Mouse (Mus musculus) heart, postnatal 0 days (tissue): ENCODE data around the gene Rnf8. TPM values are rescaled to one million over a fixed set of nuclear protein-coding genes. Genes with fewer than 3 reads are reported as not detected.

Experiments used
- ATAC-seq: fragments of 200-750 bp; cut with Nextera tagmentation; 2 replicates; pipeline ENCODE4 v1.8.0; 2017; ENCODE audit warnings: low read depth, moderate number of reproducible peaks, moderate library complexity; ENCODE audit not compliant: insufficient read depth
- DNase-seq: peaks from one replicate; pipeline ENCODE4 v3.0.0-alpha.2; 2016; ENCODE audit warnings: low spot score
- H3K27ac ChIP-seq: fragments of 300-500 bp; sonication (generic); 2 replicates; pipeline ENCODE4 v1.5.1; 2014; ENCODE audit warnings: low read depth, mild to moderate bottlenecking
- H3K27me3 ChIP-seq: fragments of 300-500 bp; sonication (generic); 2 replicates; pipeline ENCODE4 v1.6.1; 2014; ENCODE audit warnings: low read length, mixed read lengths; ENCODE audit not compliant: control insufficient read depth, insufficient read depth
- H3K36me3 ChIP-seq: fragments of 300-500 bp; sonication (generic); replicated peaks from 2 replicates; pipeline ENCODE4 v1.6.1; 2014; ENCODE audit warnings: low read length, mixed read lengths; ENCODE audit not compliant: control insufficient read depth, insufficient read depth
- H3K4me1 ChIP-seq: fragments of 300-500 bp; sonication (generic); 2 replicates; pipeline ENCODE4 v1.6.1; 2014; ENCODE audit warnings: antibody characterized with exemption; ENCODE audit not compliant: control insufficient read depth, insufficient read depth
- H3K4me2 ChIP-seq: fragments of 300-500 bp; sonication (generic); 2 replicates; pipeline ENCODE4 v1.6.1; 2014; ENCODE audit warnings: low read depth, mild to moderate bottlenecking, low read length, moderate library complexity
- H3K4me3 ChIP-seq: fragments of 300-500 bp; sonication (generic); 2 replicates; pipeline ENCODE4 v1.5.1; 2014; ENCODE audit warnings: low read depth, low read length
- H3K9ac ChIP-seq: fragments of 300-500 bp; sonication (generic); replicated peaks from 2 replicates; pipeline ENCODE4 v1.6.1; 2014; ENCODE audit warnings: low read depth, low read length, mixed read lengths
- H3K9me3 ChIP-seq: fragments of 300-500 bp; sonication (generic); replicated peaks from 2 replicates; pipeline ENCODE4 v1.6.1; 2016; ENCODE audit warnings: low read length; ENCODE audit not compliant: control insufficient read depth
- CTCF ChIP-seq: IDR thresholded peaks from 2 replicates; pipeline ENCODE4 v1.5.1; 2016; ENCODE audit warnings: antibody characterized with exemption, control low read depth, low read depth
- EP300 ChIP-seq: IDR thresholded peaks from 2 replicates; pipeline ENCODE4 v1.6.1; 2016; ENCODE audit warnings: antibody characterized with exemption, low read depth
- WGBS: fragments of 180-500 bp; shearing (Covaris S2); extraction: QIAGEN DNeasy Blood & Tissue Kit; methylation state at CpG from one replicate; pipeline ENCODE4 v1.1.7; 2014; 5-methylcytosine and 5-hydroxymethylcytosine counted together
- microRNA-seq: library from miRNA; unstranded; fragments of <30 nt; microRNA quantifications from one replicate; pipeline ENCODE4, GENCODE M21; 2016
- polyA plus RNA-seq: library from polyadenylated mRNA; unstranded; fragments of >200 nt; fragmentation: Nextera tagmentation; extraction: Ambion mirVana; gene quantifications from 2 replicates; pipeline ENCODE4 v1.2.1, GENCODE M21; 2015
- total RNA-seq: library from RNA; depleted of rRNA; stranded (reverse); fragments of >200 nt; gene quantifications from 2 replicates; pipeline ENCODE4 v1.2.3, GENCODE M21; 2014; ENCODE audit warnings: low replicate concordance; rRNA removed

Rnf8 gene
- total and polyA plus RNA-seq, 2 experiments from 2014 or later = 20.3 to 33.4 TPM

DNA sequence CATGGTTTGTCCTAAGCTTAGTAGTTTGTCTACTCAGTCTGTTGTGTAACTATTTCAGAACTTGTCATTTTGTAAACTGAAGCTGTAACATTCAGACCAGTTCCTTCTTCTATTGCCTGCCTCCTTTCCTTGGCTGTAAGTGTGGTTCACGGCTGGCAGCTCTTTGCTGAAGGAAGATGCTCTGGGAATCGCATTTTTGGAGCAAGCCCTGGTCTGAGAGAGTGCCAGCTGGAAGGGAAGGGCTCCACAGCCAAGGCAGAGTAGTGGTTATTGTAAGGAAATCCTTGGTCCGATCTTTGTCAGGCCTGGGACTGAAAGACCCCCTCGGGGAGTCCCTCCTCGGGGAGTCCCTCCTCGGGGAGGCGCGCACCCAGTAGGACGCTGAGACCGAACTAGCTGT lies 74.0 kb downstream of the Rnf8 start:
- ATAC-seq = no peak
- no peak for DNase-seq
- no peak overlapping the region for H3K4me3 ChIP-seq
- H3K9me3 ChIP-seq = no peaks in the 10 kb centered on the region
- no peak for TF ChIP-seq EP300
- no peak for TF ChIP-seq CTCF
- H3K9ac ChIP-seq = no peak overlapping the region
- H3K27ac ChIP-seq = no peak overlapping the region
- peaks cover 7% of the 10 kb centered on the region for H3K4me1 ChIP-seq
- peaks cover 78% of the 10 kb centered on the region for H3K36me3 ChIP-seq
- H3K4me2 ChIP-seq = no peak overlapping the region
- H3K27me3 ChIP-seq = no peaks in the 10 kb centered on the region
- WGBS = 93% methylated on average over 10 of the region's 10 CpGs

DNA sequence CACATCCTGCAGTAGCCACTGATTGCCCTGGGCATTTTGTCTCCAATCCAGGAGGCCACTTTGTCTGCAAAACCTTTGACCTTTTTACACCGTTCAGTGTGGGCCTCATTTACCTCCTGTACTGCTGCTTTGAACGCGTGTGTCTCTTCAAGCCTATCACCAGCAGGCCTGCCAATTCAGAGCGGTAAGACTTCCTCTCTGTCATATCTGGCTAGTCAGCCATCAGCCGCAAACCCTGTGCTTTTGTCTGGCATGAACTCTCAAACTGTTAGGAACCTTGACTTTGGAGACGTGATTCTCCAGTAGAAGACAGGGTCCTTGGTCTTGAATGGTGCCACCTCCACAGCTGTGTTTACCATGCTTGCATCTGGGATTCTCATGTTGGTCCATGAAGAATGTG lies 75.7 kb downstream of the Rnf8 start:
- H3K9me3 ChIP-seq = no peaks in the 10 kb centered on the region
- peaks cover 7% of the 10 kb centered on the region for H3K4me1 ChIP-seq
- no peak overlapping the region for H3K9ac ChIP-seq
- peaks cover 82% of the 10 kb centered on the region for H3K36me3 ChIP-seq
- DNase-seq (no peak), ATAC-seq (no peak)
- H3K27ac ChIP-seq = no peak overlapping the region
- no peak overlapping the region for H3K4me3 ChIP-seq
- WGBS = 59% methylated on average over 6 of the region's 6 CpGs
- TF ChIP-seq CTCF (no peak), EP300 (no peak)
- no peaks in the 10 kb centered on the region for H3K27me3 ChIP-seq
- H3K4me2 ChIP-seq = no peak overlapping the region

DNA sequence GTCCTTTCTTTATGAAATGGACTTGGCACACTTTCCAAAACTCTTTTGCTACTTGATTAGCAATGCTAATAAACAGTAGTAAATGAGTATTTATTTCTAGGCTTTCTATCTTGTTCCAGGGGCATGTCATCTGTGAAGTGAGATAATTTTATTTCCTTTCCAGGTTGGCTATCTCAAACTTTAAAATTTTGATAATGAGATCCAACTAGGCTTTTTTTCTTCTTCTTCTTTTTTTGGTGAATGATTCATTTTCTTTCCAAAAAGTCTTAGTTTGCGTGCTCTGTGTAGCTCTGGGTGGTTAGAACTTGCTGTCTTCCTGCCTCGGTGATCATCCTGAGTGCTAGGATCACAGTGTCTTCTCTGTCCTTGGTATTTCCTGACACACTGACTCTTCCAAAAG lies 78.2 kb downstream of the Rnf8 start:
- H3K9me3 ChIP-seq = no peaks in the 10 kb centered on the region
- H3K36me3 ChIP-seq = peaks cover 76% of the 10 kb centered on the region
- H3K4me1 ChIP-seq = peaks cover 1% of the 10 kb centered on the region; the same call in 1 of the 2 replicates
- TF ChIP-seq EP300 = no peak
- TF ChIP-seq CTCF = no peak
- no peak overlapping the region for H3K9ac ChIP-seq
- DNase-seq = no peak
- no peak overlapping the region for H3K4me3 ChIP-seq
- 73% methylated on average over 2 of the region's 2 CpGs for WGBS
- no peak for ATAC-seq
- H3K27me3 ChIP-seq = no peaks in the 10 kb centered on the region
- no peak overlapping the region for H3K27ac ChIP-seq
- no peak overlapping the region for H3K4me2 ChIP-seq

GRCm38 (mm10) chr17:29693571-29693970 lies 79.0 kb downstream of the Rnf8 start:
- TF ChIP-seq EP300 (no peak), CTCF (no peak)
- Histone ChIP-seq H3K9me3 (no peaks in the 10 kb centered on the region), H3K27ac (no peak overlapping the region), H3K4me1 (no peaks in the 10 kb centered on the region), H3K4me3 (no peak overlapping the region), H3K9ac (no peak overlapping the region), H3K36me3 (peaks cover 77% of the 10 kb centered on the region), H3K27me3 (no peaks in the 10 kb centered on the region), H3K4me2 (no peak overlapping the region)
- DNase-seq (no peak), ATAC-seq (no peak)
- WGBS = 72% methylated on average over 2 of the region's 2 CpGs

DNA sequence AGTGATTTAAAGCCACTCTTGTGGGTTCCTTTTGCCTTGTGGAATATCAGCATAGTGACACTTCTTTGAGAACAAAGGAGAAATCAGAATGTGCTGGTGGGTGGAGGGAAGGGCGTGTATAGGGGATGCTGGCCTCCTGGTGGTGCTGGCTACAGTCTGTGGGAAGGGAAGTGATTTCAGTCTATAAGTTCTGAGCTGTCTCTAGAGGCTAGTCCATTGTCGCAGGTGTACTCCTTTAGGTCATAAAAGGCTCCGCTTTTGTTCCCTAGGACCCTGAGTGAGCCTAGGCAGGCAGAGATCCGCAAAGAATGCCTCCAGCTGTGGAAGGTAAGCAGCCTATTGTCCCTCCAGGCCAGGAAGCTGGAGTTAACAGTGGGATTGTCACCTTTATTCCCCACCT lies 79.9 kb downstream of the Rnf8 start:
- Histone ChIP-seq H3K9ac (no peak overlapping the region), H3K27me3 (no peaks in the 10 kb centered on the region), H3K4me3 (no peak overlapping the region), H3K36me3 (peaks cover 82% of the 10 kb centered on the region), H3K27ac (no peak overlapping the region), H3K4me1 (no peaks in the 10 kb centered on the region), H3K9me3 (no peaks in the 10 kb centered on the region), H3K4me2 (no peak overlapping the region)
- no peak for ATAC-seq
- TF ChIP-seq EP300 (no peak), CTCF (no peak)
- DNase-seq = no peak
- 90% methylated on average over 4 of the region's 4 CpGs for WGBS

Small RNA genes within 50 kb of the gene (microRNA-seq; reads per million reads assigned to microRNA genes)
- gene Mir7667 = not detected

Other genes starting within 250 kb of the Rnf8 start
- gene Pim1, start 124.0 kb upstream of the Rnf8 start, total RNA-seq = 58.4 and 81.0 TPM in 2 replicates
- 28.6 and 29.2 TPM in 2 replicates for gene Pim1, start 124.0 kb upstream of the Rnf8 start, polyA plus RNA-seq
- gene Gm17657, start 65.2 kb upstream of the Rnf8 start, total RNA-seq = not detected in 2 replicates
- gene Gm17657, start 65.2 kb upstream of the Rnf8 start, polyA plus RNA-seq = not detected in 2 replicates
- gene Tbc1d22b, start 65.0 kb upstream of the Rnf8 start, total RNA-seq = 7.0 and 8.0 TPM in 2 replicates
- gene Tbc1d22b, start 65.0 kb upstream of the Rnf8 start, polyA plus RNA-seq = 5.3 and 5.5 TPM in 2 replicates
- not detected in 2 replicates for gene Tmem217, start 62.4 kb upstream of the Rnf8 start, total RNA-seq
- gene Tmem217, start 62.4 kb upstream of the Rnf8 start, polyA plus RNA-seq = 0.23 and 0.45 TPM in 2 replicates
- gene Gm28043, start 86 bp downstream of the Rnf8 start, total RNA-seq = 0.76 and 2.0 TPM in 2 replicates
- gene Gm28043, start 86 bp downstream of the Rnf8 start, polyA plus RNA-seq = 1.1 TPM in 2 replicates
- 52.4 and 81.4 TPM in 2 replicates for gene Cmtr1, start 45.8 kb downstream of the Rnf8 start, total RNA-seq
- 62.7 and 72.9 TPM in 2 replicates for gene Cmtr1, start 45.8 kb downstream of the Rnf8 start, polyA plus RNA-seq
- gene Ccdc167, start 102.3 kb downstream of the Rnf8 start, total RNA-seq = 6.4 and 6.8 TPM in 2 replicates
- gene Ccdc167, start 102.3 kb downstream of the Rnf8 start, polyA plus RNA-seq = 8.2 and 9.9 TPM in 2 replicates